Mouse (Mus musculus) limb, embryonic 13.5 days (tissue): ENCODE results near the gene Cd2bp2. TPM values are rescaled to one million over a fixed set of nuclear protein-coding genes. Genes with fewer than 3 reads are reported as not detected.
A peak's percentile ranks its signal among the peaks of the same experiment; 100 is the strongest.

Experiments
- ATAC-seq: fragments of 200-750 bp; cut with Nextera tagmentation; 2 replicates; pipeline ENCODE4 v1.8.0; 2017; ENCODE audit warnings: low read depth, moderate number of reproducible peaks, moderate TSS enrichment; ENCODE audit not compliant: low FRiP score
- H3K27ac ChIP-seq: fragments of 300-500 bp; sonication (generic); 2 replicates; pipeline ENCODE4 v1.5.1; 2015; ENCODE audit warnings: inconsistent platforms, mild to moderate bottlenecking, moderate library complexity
- H3K27me3 ChIP-seq: fragments of 300-500 bp; sonication (generic); 2 replicates; pipeline ENCODE4 v1.6.1; 2015; ENCODE audit warnings: mild to moderate bottlenecking, inconsistent platforms
- H3K36me3 ChIP-seq: fragments of 300-500 bp; sonication (generic); 2 replicates; pipeline ENCODE4 v1.6.1; 2015; ENCODE audit warnings: inconsistent platforms, mild to moderate bottlenecking, moderate library complexity
- H3K4me1 ChIP-seq: fragments of 300-500 bp; sonication (generic); 2 replicates; pipeline ENCODE4 v1.6.1; 2015; ENCODE audit warnings: inconsistent platforms
- H3K4me2 ChIP-seq: fragments of 300-500 bp; sonication (generic); replicated peaks from 2 replicates; pipeline ENCODE4 v1.6.1; 2015; ENCODE audit warnings: inconsistent platforms, mild to moderate bottlenecking, moderate library complexity
- H3K4me3 ChIP-seq: fragments of 300-500 bp; sonication (generic); 2 replicates; pipeline ENCODE4 v1.5.1; 2015; ENCODE audit warnings: moderate library complexity, mild to moderate bottlenecking, inconsistent platforms
- H3K9ac ChIP-seq: fragments of 300-500 bp; sonication (generic); 2 replicates; pipeline ENCODE4 v1.6.1; 2015; ENCODE audit warnings: mild to moderate bottlenecking, inconsistent platforms
- H3K9me3 ChIP-seq: fragments of 300-500 bp; sonication (generic); 2 replicates; pipeline ENCODE4 v1.6.1; 2016; ENCODE audit warnings: inconsistent platforms
- WGBS: fragments of 180-500 bp; shearing (Covaris S2); methylation state at CpG from one replicate; pipeline ENCODE4 v1.1.7; 2015; 5-methylcytosine and 5-hydroxymethylcytosine counted together
- polyA plus RNA-seq: library from polyadenylated mRNA; unstranded; fragments of >200 nt; fragmentation: Nextera tagmentation; extraction: Ambion mirVana; gene quantifications from 2 replicates; pipeline ENCODE4 v1.2.1, GENCODE M21; 2015

Gene Cd2bp2
- polyA plus RNA-seq, 1 experiment from 2014 or later: 72.4 TPM

DNA sequence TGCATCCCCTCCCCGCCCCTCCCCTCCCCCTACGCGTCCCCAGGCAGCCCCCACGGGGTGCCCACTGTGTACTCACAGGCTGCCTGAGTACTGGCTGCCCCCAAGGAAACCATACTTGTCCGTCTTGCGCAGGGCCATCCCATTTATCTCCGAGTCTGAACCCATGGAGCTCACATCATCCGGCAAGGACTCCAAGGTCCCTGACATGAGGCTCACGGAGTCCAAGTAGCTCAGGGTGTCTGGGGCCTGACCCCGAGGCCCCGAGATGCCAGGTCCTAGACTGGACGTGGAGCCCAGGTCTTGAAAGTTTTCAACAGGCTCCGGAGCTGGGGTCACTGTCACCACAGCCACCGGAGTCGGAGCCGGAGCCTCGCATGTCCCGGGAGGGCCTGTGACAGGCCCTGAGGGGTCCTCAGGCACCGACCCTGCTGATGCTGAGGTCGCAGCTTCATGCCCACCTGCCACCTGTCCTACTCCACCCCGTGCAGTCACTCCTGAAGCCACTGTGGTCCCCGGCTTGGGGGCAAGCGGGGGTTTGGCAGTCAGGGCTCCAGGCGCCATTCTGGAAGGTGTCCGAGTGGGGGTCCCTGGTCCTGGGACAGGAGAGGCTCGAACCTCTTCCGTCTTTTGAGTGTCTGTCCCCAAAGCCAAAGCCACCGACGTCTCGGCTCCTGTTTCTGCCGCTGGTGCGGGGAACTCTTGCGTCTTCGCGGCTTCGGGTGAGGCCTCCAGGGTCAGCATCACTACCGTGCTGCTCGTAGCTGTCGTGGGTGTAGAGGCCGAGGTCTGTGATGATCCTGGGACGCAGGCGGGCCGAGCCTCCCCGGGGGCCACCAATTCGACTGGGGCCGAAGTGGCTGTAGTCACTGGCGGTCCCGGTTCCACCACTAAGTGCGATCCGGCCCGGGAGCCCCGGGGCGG lies 11.8 kb upstream of the Cd2bp2 start:
- peak overlapping the region; percentile 97 for H3K9ac ChIP-seq
- H3K27ac ChIP-seq: peak overlapping the region; percentile 84
- WGBS: under 1% methylated on average over 51 of the region's 53 CpGs
- H3K4me3 ChIP-seq: peak overlapping the region; percentile 91
- H3K4me2 ChIP-seq: peak overlapping the region; percentile 98
- peaks cover 28% of the 10 kb centered on the region for H3K4me1 ChIP-seq
- no peaks in the 10 kb centered on the region for H3K27me3 ChIP-seq
- no peaks in the 10 kb centered on the region for H3K9me3 ChIP-seq
- no peak for ATAC-seq
- H3K36me3 ChIP-seq: peaks cover 24% of the 10 kb centered on the region

GRCm38 (mm10) chr7:127206606-127207005 lies 10.8 kb upstream of the Cd2bp2 start:
- peaks cover 28% of the 10 kb centered on the region for H3K4me1 ChIP-seq
- H3K36me3 ChIP-seq: peaks cover 35% of the 10 kb centered on the region
- H3K27ac ChIP-seq: peak overlapping the region; percentile 84
- WGBS: 51% methylated on average over 2 of the region's 2 CpGs
- peak overlapping the region; percentile 91 for H3K4me3 ChIP-seq
- no peak for ATAC-seq
- no peaks in the 10 kb centered on the region for H3K27me3 ChIP-seq
- H3K4me2 ChIP-seq: peak overlapping the region; percentile 98
- H3K9ac ChIP-seq: peak overlapping the region; percentile 97
- no peaks in the 10 kb centered on the region for H3K9me3 ChIP-seq

DNA sequence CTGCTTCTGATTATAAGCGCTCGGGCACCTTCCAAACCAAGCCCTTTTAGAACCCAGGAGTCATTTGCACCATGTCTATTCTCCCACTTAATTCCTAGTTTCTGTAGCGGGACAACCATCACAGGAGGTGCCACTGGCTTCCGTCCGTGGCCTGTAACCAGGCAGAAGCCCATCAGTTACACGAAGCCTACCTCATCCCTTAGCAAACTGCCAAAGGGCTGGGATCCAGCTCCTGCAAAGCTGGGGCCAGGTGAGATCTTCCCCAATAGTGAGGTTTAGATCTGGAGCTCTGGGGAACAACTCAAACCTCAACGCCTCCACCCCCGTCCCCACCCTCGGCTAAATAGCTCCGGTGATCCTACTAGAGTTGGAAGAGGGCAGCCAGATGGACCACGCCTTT lies 634 bp upstream of the Cd2bp2 start:
- peaks cover 81% of the 10 kb centered on the region for H3K36me3 ChIP-seq
- H3K27ac ChIP-seq: peak overlapping the region; percentile 88
- H3K4me3 ChIP-seq: peak overlapping the region; percentile 71
- 61% methylated on average over 11 of the region's 11 CpGs for WGBS
- peaks cover 28% of the 10 kb centered on the region for H3K4me1 ChIP-seq
- no peaks in the 10 kb centered on the region for H3K9me3 ChIP-seq
- H3K27me3 ChIP-seq: no peaks in the 10 kb centered on the region
- H3K9ac ChIP-seq: peak overlapping the region; percentile 72
- peak overlapping the region; percentile 69 for H3K4me2 ChIP-seq
- no peak for ATAC-seq

- H3K36me3 ChIP-seq: peaks cover 68% of the 10 kb centered on the region
- peaks cover 28% of the 10 kb centered on the region for H3K4me1 ChIP-seq
- 76% methylated on average over 7 of the region's 7 CpGs for WGBS
- H3K27ac ChIP-seq: peak overlapping the region; percentile 90; the same call in 1 of the 2 replicates
- ATAC-seq: no peak
- H3K27me3 ChIP-seq: no peaks in the 10 kb centered on the region
- peak overlapping the region; percentile 90 for H3K4me2 ChIP-seq
- H3K9me3 ChIP-seq: no peaks in the 10 kb centered on the region
- H3K9ac ChIP-seq: peak overlapping the region; percentile 78
- H3K4me3 ChIP-seq: peak overlapping the region; percentile 71
These were observed 1.2 kb downstream of the Cd2bp2 start for GRCm38 (mm10) chr7:127194633-127195029.

- Histone ChIP-seq H3K36me3 (peaks cover 63% of the 10 kb centered on the region), H3K9me3 (no peaks in the 10 kb centered on the region), H3K9ac (peak overlapping the region; percentile 78), H3K27me3 (no peaks in the 10 kb centered on the region), H3K4me2 (peak overlapping the region; percentile 90), H3K4me3 (peak overlapping the region; percentile 71), H3K4me1 (peaks cover 28% of the 10 kb centered on the region), H3K27ac (no peak overlapping the region)
- no peak for ATAC-seq
- 91% methylated on average over 17 of the region's 17 CpGs for WGBS
These were observed 1.7 kb downstream of the Cd2bp2 start for GRCm38 (mm10) chr7:127194011-127194632.

GRCm38 (mm10) chr7:127192989-127193388 lies 2.9 kb downstream of the Cd2bp2 start:
- Histone ChIP-seq H3K27me3 (no peaks in the 10 kb centered on the region), H3K4me2 (no peak overlapping the region), H3K4me1 (peaks cover 28% of the 10 kb centered on the region), H3K9me3 (no peaks in the 10 kb centered on the region), H3K27ac (no peak overlapping the region), H3K36me3 (peaks cover 51% of the 10 kb centered on the region), H3K9ac (no peak overlapping the region), H3K4me3 (no peak overlapping the region)
- WGBS: 91% methylated on average over 5 of the region's 5 CpGs
- ATAC-seq: no peak

DNA sequence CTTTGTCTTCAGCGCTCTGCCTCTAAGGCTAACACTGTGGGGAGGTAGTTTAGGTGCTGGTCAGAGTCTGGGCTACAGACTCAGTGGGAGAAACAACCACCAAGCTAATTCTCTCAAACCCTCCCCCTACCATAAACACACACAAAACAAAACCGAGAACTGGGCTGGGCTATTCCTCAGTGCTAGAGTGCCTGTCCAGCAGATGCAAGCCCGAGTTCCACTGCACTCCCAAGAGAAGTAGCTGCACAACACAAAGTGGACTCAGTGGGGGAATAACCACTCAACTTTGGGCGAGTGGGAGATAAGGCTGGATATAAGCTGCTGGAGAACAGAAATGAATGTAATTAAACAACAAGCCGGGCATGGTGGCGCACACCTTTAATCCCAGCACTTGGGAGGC lies 5.2 kb downstream of the Cd2bp2 start:
- no peaks in the 10 kb centered on the region for H3K9me3 ChIP-seq
- H3K36me3 ChIP-seq: peaks cover 38% of the 10 kb centered on the region
- H3K9ac ChIP-seq: no peak overlapping the region
- WGBS: 83% methylated on average over 6 of the region's 6 CpGs
- H3K27me3 ChIP-seq: no peaks in the 10 kb centered on the region
- H3K27ac ChIP-seq: no peak overlapping the region
- peaks cover 18% of the 10 kb centered on the region for H3K4me1 ChIP-seq
- H3K4me2 ChIP-seq: no peak overlapping the region
- H3K4me3 ChIP-seq: no peak overlapping the region
- ATAC-seq: no peak

- H3K36me3 ChIP-seq: peaks cover 26% of the 10 kb centered on the region
- H3K4me1 ChIP-seq: peaks cover 2% of the 10 kb centered on the region; the same call in 1 of the 2 replicates
- no peak overlapping the region for H3K4me2 ChIP-seq
- H3K4me3 ChIP-seq: no peak overlapping the region
- no peak overlapping the region; the same call in 1 of the 2 replicates for H3K27ac ChIP-seq
- no peak for ATAC-seq
- no peaks in the 10 kb centered on the region for H3K27me3 ChIP-seq
- 76% methylated on average over 17 of the region's 17 CpGs for WGBS
- H3K9ac ChIP-seq: no peak overlapping the region
- no peaks in the 10 kb centered on the region for H3K9me3 ChIP-seq
These were observed 7.3 kb downstream of the Cd2bp2 start for GRCm38 (mm10) chr7:127188305-127189276.

- H3K9ac ChIP-seq: no peak overlapping the region
- H3K4me1 ChIP-seq: no peaks in the 10 kb centered on the region
- no peaks in the 10 kb centered on the region for H3K27me3 ChIP-seq
- WGBS: 73% methylated on average over 10 of the region's 10 CpGs
- H3K9me3 ChIP-seq: no peaks in the 10 kb centered on the region
- no peak for ATAC-seq
- no peak overlapping the region for H3K4me3 ChIP-seq
- peaks cover 14% of the 10 kb centered on the region for H3K36me3 ChIP-seq
- no peak overlapping the region for H3K27ac ChIP-seq
- H3K4me2 ChIP-seq: no peak overlapping the region
These were observed 8.5 kb downstream of the Cd2bp2 start for GRCm38 (mm10) chr7:127187351-127187750.

- H3K4me2 ChIP-seq: no peak overlapping the region
- H3K4me1 ChIP-seq: no peaks in the 10 kb centered on the region
- H3K4me3 ChIP-seq: no peak overlapping the region
- no peak overlapping the region for H3K9ac ChIP-seq
- ATAC-seq: no peak
- no peaks in the 10 kb centered on the region for H3K36me3 ChIP-seq
- H3K9me3 ChIP-seq: no peaks in the 10 kb centered on the region
- no peaks in the 10 kb centered on the region for H3K27me3 ChIP-seq
- WGBS: 66% methylated on average over 3 of the region's 3 CpGs
- H3K27ac ChIP-seq: no peak overlapping the region
These were observed 10.2 kb downstream of the Cd2bp2 start for GRCm38 (mm10) chr7:127185601-127186000.

GRCm38 (mm10) chr7:127184720-127185119 lies 11.1 kb downstream of the Cd2bp2 start:
- Histone ChIP-seq H3K9me3 (no peaks in the 10 kb centered on the region), H3K4me1 (no peaks in the 10 kb centered on the region), H3K27ac (no peak overlapping the region), H3K9ac (no peak overlapping the region), H3K4me2 (no peak overlapping the region), H3K36me3 (no peaks in the 10 kb centered on the region), H3K27me3 (no peaks in the 10 kb centered on the region), H3K4me3 (no peak overlapping the region)
- no peak for ATAC-seq
- 42% methylated on average over 1 of the region's 1 CpGs for WGBS
